Mouse (Mus musculus) stomach, embryonic 16.5 days (tissue): Measurements from ENCODE around the gene Utp3. TPM values are rescaled to one million over a fixed set of nuclear protein-coding genes. Genes with fewer than 3 reads are reported as not detected.
A peak's percentile ranks its signal among the peaks of the same experiment; 100 is the strongest.

Source experiments
- ATAC-seq: fragments of 200-750 bp; cut with Nextera tagmentation; 2 replicates; pipeline ENCODE4 v1.8.0; 2017; ENCODE audit warnings: moderate number of reproducible peaks, moderate TSS enrichment; ENCODE audit not compliant: insufficient read depth, low FRiP score
- H3K27ac ChIP-seq: fragments of 300-500 bp; sonication (generic); 2 replicates; pipeline ENCODE4 v1.5.1; 2014; ENCODE audit warnings: low read length
- H3K27me3 ChIP-seq: fragments of 300-500 bp; sonication (generic); 2 replicates; pipeline ENCODE4 v1.6.1; 2014; ENCODE audit warnings: low read length, control low read depth, mixed read lengths; ENCODE audit not compliant: control insufficient read depth, insufficient read depth
- H3K36me3 ChIP-seq: fragments of 300-500 bp; sonication (generic); 2 replicates; pipeline ENCODE4 v1.6.1; 2014; ENCODE audit warnings: low read length; ENCODE audit not compliant: control insufficient read depth, insufficient read depth
- H3K4me1 ChIP-seq: fragments of 300-500 bp; sonication (generic); 2 replicates; pipeline ENCODE4 v1.6.1; 2014; ENCODE audit warnings: low read length, control low read depth, mixed read lengths; ENCODE audit not compliant: control insufficient read depth, insufficient read depth
- H3K4me2 ChIP-seq: fragments of 300-500 bp; sonication (generic); 2 replicates; pipeline ENCODE4 v1.6.1; 2014; ENCODE audit warnings: low read depth, low read length, mixed read lengths
- H3K4me3 ChIP-seq: fragments of 300-500 bp; sonication (generic); replicated peaks from 2 replicates; pipeline ENCODE4 v1.5.1; 2014; ENCODE audit warnings: mild to moderate bottlenecking, low read length
- H3K9ac ChIP-seq: fragments of 300-500 bp; sonication (generic); 2 replicates; pipeline ENCODE4 v1.6.1; 2014; ENCODE audit warnings: low read length
- H3K9me3 ChIP-seq: fragments of 300-500 bp; sonication (generic); replicated peaks from 2 replicates; pipeline ENCODE4 v1.6.1; 2016; ENCODE audit warnings: low read length, control low read depth; ENCODE audit not compliant: control insufficient read depth
- WGBS: fragments of 180-500 bp; shearing (Covaris S2); extraction: QIAGEN DNeasy Blood & Tissue Kit; methylation state at CpG from one replicate; pipeline ENCODE4 v1.1.7; 2014; 5-methylcytosine and 5-hydroxymethylcytosine counted together
- polyA plus RNA-seq: library from polyadenylated mRNA; unstranded; fragments of >200 nt; fragmentation: Nextera tagmentation; extraction: Ambion mirVana; gene quantifications from 2 replicates; pipeline ENCODE4 v1.2.1, GENCODE M21; 2015

Gene Utp3
- polyA plus RNA-seq, 1 experiment from 2014 or later: 67.0 TPM

GRCm38 (mm10) chr5:88584061-88584460 lies 29.8 kb downstream of the Utp3 start:
- H3K9me3 ChIP-seq: no peaks in the 10 kb centered on the region
- no peaks in the 10 kb centered on the region for H3K27me3 ChIP-seq
- 60% methylated on average over 9 of the region's 9 CpGs for WGBS
- H3K27ac ChIP-seq: no peak overlapping the region
- peak overlapping the region; percentile 15; the same call in 1 of the 2 replicates for H3K4me2 ChIP-seq
- H3K4me1 ChIP-seq: peaks cover 17% of the 10 kb centered on the region
- ATAC-seq: no peak
- no peak overlapping the region for H3K9ac ChIP-seq
- peak overlapping the region; percentile 14 for H3K4me3 ChIP-seq
- H3K36me3 ChIP-seq: no peaks in the 10 kb centered on the region

- H3K9me3 ChIP-seq: no peaks in the 10 kb centered on the region
- WGBS: 76% methylated on average over 7 of the region's 7 CpGs
- no peak overlapping the region for H3K4me3 ChIP-seq
- H3K4me2 ChIP-seq: no peak overlapping the region
- no peaks in the 10 kb centered on the region for H3K27me3 ChIP-seq
- no peaks in the 10 kb centered on the region for H3K36me3 ChIP-seq
- H3K4me1 ChIP-seq: peaks cover 17% of the 10 kb centered on the region
- H3K27ac ChIP-seq: no peak overlapping the region
- no peak for ATAC-seq
- no peak overlapping the region for H3K9ac ChIP-seq
Observed at GRCm38 (mm10) chr5:88586407-88587174, 32.3 kb downstream of the Utp3 start.

GRCm38 (mm10) chr5:88587211-88587934 lies 33.1 kb downstream of the Utp3 start:
- peaks cover 17% of the 10 kb centered on the region for H3K4me1 ChIP-seq
- peak; percentile 85 for ATAC-seq
- H3K36me3 ChIP-seq: no peaks in the 10 kb centered on the region
- no peak overlapping the region for H3K27ac ChIP-seq
- no peaks in the 10 kb centered on the region for H3K27me3 ChIP-seq
- no peak overlapping the region for H3K9ac ChIP-seq
- no peak overlapping the region for H3K4me3 ChIP-seq
- H3K4me2 ChIP-seq: no peak overlapping the region
- H3K9me3 ChIP-seq: no peaks in the 10 kb centered on the region
- 41% methylated on average over 13 of the region's 13 CpGs for whole genome bisulfite sequencing

- H3K9me3 ChIP-seq: no peaks in the 10 kb centered on the region
- H3K4me2 ChIP-seq: no peak overlapping the region
- peaks cover 17% of the 10 kb centered on the region for H3K4me1 ChIP-seq
- no peak overlapping the region for H3K9ac ChIP-seq
- H3K36me3 ChIP-seq: no peaks in the 10 kb centered on the region
- H3K27ac ChIP-seq: no peak overlapping the region
- H3K4me3 ChIP-seq: no peak overlapping the region
- H3K27me3 ChIP-seq: no peaks in the 10 kb centered on the region
- ATAC-seq: no peak
- 59% methylated on average over 5 of the region's 5 CpGs for WGBS
Observed at GRCm38 (mm10) chr5:88588481-88588880, 34.2 kb downstream of the Utp3 start.

- H3K36me3 ChIP-seq: no peaks in the 10 kb centered on the region
- peak; percentile 58; the same call in 1 of the 2 replicates for ATAC-seq
- H3K4me3 ChIP-seq: peak overlapping the region; percentile 19
- H3K27me3 ChIP-seq: no peaks in the 10 kb centered on the region
- 63% methylated on average over 13 of the region's 13 CpGs for WGBS
- H3K9ac ChIP-seq: no peak overlapping the region
- no peaks in the 10 kb centered on the region for H3K4me1 ChIP-seq
- H3K4me2 ChIP-seq: 0 out of 2 replicates have a peak overlapping the region, but pooled peaks have one; percentile 21
- peak overlapping the region; percentile 59 for H3K27ac ChIP-seq
- H3K9me3 ChIP-seq: no peaks in the 10 kb centered on the region
Observed at GRCm38 (mm10) chr5:88593421-88594172, 39.3 kb downstream of the Utp3 start.

- WGBS: 76% methylated on average over 7 of the region's 7 CpGs
Observed at GRCm38 (mm10) chr5:88594173-88594569, 39.9 kb downstream of the Utp3 start.

GRCm38 (mm10) chr5:88595537-88596455 lies 41.5 kb downstream of the Utp3 start:
- WGBS: 64% methylated on average over 5 of the region's 5 CpGs
- ATAC-seq: no peak; the same call in 1 of the 2 replicates
- H3K36me3 ChIP-seq: no peaks in the 10 kb centered on the region
- H3K9ac ChIP-seq: no peak overlapping the region
- no peak overlapping the region for H3K27ac ChIP-seq
- H3K9me3 ChIP-seq: no peaks in the 10 kb centered on the region
- no peak overlapping the region for H3K4me2 ChIP-seq
- no peaks in the 10 kb centered on the region for H3K4me1 ChIP-seq
- H3K4me3 ChIP-seq: no peak overlapping the region
- H3K27me3 ChIP-seq: no peaks in the 10 kb centered on the region

More at GRCm38 (mm10) chr5:88594173-88594569, 39.9 kb downstream of the Utp3 start:
- no peak overlapping the region for H3K4me3 ChIP-seq
- H3K4me2 ChIP-seq: no peak overlapping the region
- H3K36me3 ChIP-seq: no peaks in the 10 kb centered on the region
- no peaks in the 10 kb centered on the region for H3K4me1 ChIP-seq
- peak; percentile 56 for ATAC-seq
- peak overlapping the region; percentile 59 for H3K27ac ChIP-seq
- no peak overlapping the region for H3K9ac ChIP-seq
- no peaks in the 10 kb centered on the region for H3K9me3 ChIP-seq
- no peaks in the 10 kb centered on the region for H3K27me3 ChIP-seq

GRCm38 (mm10) chr5:88598961-88599360 lies 44.7 kb downstream of the Utp3 start:
- no peak overlapping the region for H3K4me3 ChIP-seq
- 91% methylated on average over 6 of the region's 6 CpGs for whole genome bisulfite sequencing
- no peaks in the 10 kb centered on the region for H3K27me3 ChIP-seq
- H3K36me3 ChIP-seq: no peaks in the 10 kb centered on the region
- H3K9ac ChIP-seq: no peak overlapping the region
- H3K4me1 ChIP-seq: no peaks in the 10 kb centered on the region
- H3K27ac ChIP-seq: no peak overlapping the region
- H3K9me3 ChIP-seq: no peaks in the 10 kb centered on the region
- no peak for ATAC-seq
- H3K4me2 ChIP-seq: no peak overlapping the region
